In genomic region chr13:63154851-63155571, GRCm38 (mm10) we compare ENCODE assay signal across 7 mouse cellular contexts.
DNase-seq lines count a peak whose midpoint lies in the region; ATAC-seq lines count a peak whose summit lies in the region.

No protein-coding gene starts in this region.

- no peak overlapping the region for H3K9ac ChIP-seq in limb, embryonic 12.5 days (replicated peaks)
- H3K9ac ChIP-seq in forebrain, embryonic 15.5 days (replicated peaks) = no peak overlapping the region
- H3K9ac ChIP-seq in limb, embryonic 13.5 days = no peak overlapping the region

- no peak overlapping the region for H3K4me2 ChIP-seq in limb, embryonic 12.5 days
- no peak overlapping the region for H3K4me2 ChIP-seq in forebrain, embryonic 15.5 days (replicated peaks)
- H3K4me2 ChIP-seq in limb, embryonic 13.5 days (replicated peaks) = peak overlapping the region; percentile 16; the same call in 1 of the 2 replicates

- 45% methylated on average over 7 of the region's 7 CpGs for WGBS in limb, embryonic 12.5 days
- WGBS in limb, embryonic 10.5 days = 77% methylated on average over 7 of the region's 7 CpGs
- 17% methylated on average over 7 of the region's 7 CpGs for WGBS in forebrain, embryonic 15.5 days
- 24% methylated on average over 7 of the region's 7 CpGs for WGBS in limb, embryonic 13.5 days

- 0 out of 2 replicates have a peak, but pooled peaks cover 4% of the 10 kb centered on the region for H3K9me3 ChIP-seq in limb, embryonic 12.5 days
- no peaks in the 10 kb centered on the region for H3K9me3 ChIP-seq in limb, embryonic 10.5 days (replicated peaks)
- no peaks in the 10 kb centered on the region for H3K9me3 ChIP-seq in forebrain, embryonic 15.5 days
- H3K9me3 ChIP-seq in limb, embryonic 13.5 days = no peaks in the 10 kb centered on the region

- peaks cover 41% of the 10 kb centered on the region for H3K4me1 ChIP-seq in limb, embryonic 12.5 days (replicated peaks)
- H3K4me1 ChIP-seq in limb, embryonic 10.5 days = peaks cover 24% of the 10 kb centered on the region
- peaks cover 22% of the 10 kb centered on the region for H3K4me1 ChIP-seq in forebrain, embryonic 15.5 days
- peaks cover 41% of the 10 kb centered on the region for H3K4me1 ChIP-seq in limb, embryonic 13.5 days

- no peak overlapping the region for H3K4me3 ChIP-seq in limb, embryonic 12.5 days (replicated peaks)
- no peak overlapping the region for H3K4me3 ChIP-seq in limb, embryonic 10.5 days
- H3K4me3 ChIP-seq in forebrain, embryonic 15.5 days = no peak overlapping the region
- H3K4me3 ChIP-seq in limb, embryonic 13.5 days = no peak overlapping the region

- no peaks in the 10 kb centered on the region for H3K36me3 ChIP-seq in limb, embryonic 12.5 days
- H3K36me3 ChIP-seq in limb, embryonic 10.5 days = 0 out of 2 replicates have a peak, but pooled peaks cover 2% of the 10 kb centered on the region
- no peaks in the 10 kb centered on the region for H3K36me3 ChIP-seq in forebrain, embryonic 15.5 days
- no peaks in the 10 kb centered on the region for H3K36me3 ChIP-seq in limb, embryonic 13.5 days

- peak overlapping the region; percentile 77 for H3K27ac ChIP-seq in limb, embryonic 12.5 days
- H3K27ac ChIP-seq in limb, embryonic 10.5 days = no peak overlapping the region
- peak overlapping the region; percentile 80 for H3K27ac ChIP-seq in forebrain, embryonic 15.5 days (replicated peaks)
- H3K27ac ChIP-seq in limb, embryonic 13.5 days = peak overlapping the region; percentile 85

- ATAC-seq in limb, embryonic 12.5 days (ENCODE audit: insufficient number of reproducible peaks, insufficient read depth, low FRiP score, low TSS enrichment, low read depth) = peak; percentile 52; the same call in 1 of the 2 replicates
- ATAC-seq in forebrain, embryonic 15.5 days (replicated peaks) = peak; percentile 94
- ATAC-seq in limb, embryonic 13.5 days (ENCODE audit: low FRiP score, low read depth) = peak; percentile 74

- no peaks in the 10 kb centered on the region for H3K27me3 ChIP-seq in limb, embryonic 12.5 days
- peaks cover 30% of the 10 kb centered on the region; the same call in 1 of the 2 replicates for H3K27me3 ChIP-seq in limb, embryonic 10.5 days (ENCODE audit: low read depth, poor library complexity, severe bottlenecking)
- no peaks in the 10 kb centered on the region for H3K27me3 ChIP-seq in forebrain, embryonic 15.5 days
- no peaks in the 10 kb centered on the region for H3K27me3 ChIP-seq in limb, embryonic 13.5 days

- DNase-seq in limb, embryonic 10.5 days (ENCODE audit: low spot score) = no peak
- peak; percentile 47 for DNase-seq in cerebellum, adult 9-10 months
- DNase-seq in thymus, adult 18-20 months = no peak
- DNase-seq in adrenal gland, postnatal 25 days = no peak
